Comparison of ENCODE assay signal across 12 mouse cellular contexts in genomic region chr2:71105469-71106215, GRCm38 (mm10).
"Had no signal": no experiment of that assay in that cellular context is flagged by ENCODE, and none has a peak within 500 bp of the region (broad histone marks: within the 10 kb centered on the region; RNA-seq: fewer than 3 reads in every experiment).

No protein-coding gene starts in this region.

- H3K4me1 ChIP-seq: hindbrain, embryonic 15.5 days; kidney, embryonic 15.5 days; limb, embryonic 13.5 days; liver, embryonic 15.5 days; lung, embryonic 15.5 days; midbrain, embryonic 12.5 days had no signal

- DNase-seq: kidney, adult 2 months; kidney, postnatal 14 days; left cerebral cortex, postnatal 4 days; right cerebral cortex, postnatal 14 days; thymus, adult 2 months; thymus, postnatal 25 days had no signal

- H3K27me3 ChIP-seq: hindbrain, embryonic 15.5 days; kidney, embryonic 15.5 days; limb, embryonic 13.5 days; lung, embryonic 15.5 days; midbrain, embryonic 12.5 days had no signal

- H3K27ac ChIP-seq: hindbrain, embryonic 15.5 days; kidney, embryonic 15.5 days; limb, embryonic 13.5 days; liver, embryonic 15.5 days; lung, embryonic 15.5 days; midbrain, embryonic 12.5 days had no signal

- H3K9me3 ChIP-seq: hindbrain, embryonic 15.5 days; kidney, embryonic 15.5 days; limb, embryonic 13.5 days; liver, embryonic 15.5 days; lung, embryonic 15.5 days; midbrain, embryonic 12.5 days had no signal

- H3K4me2 ChIP-seq: hindbrain, embryonic 15.5 days; kidney, embryonic 15.5 days; limb, embryonic 13.5 days; liver, embryonic 15.5 days; lung, embryonic 15.5 days; midbrain, embryonic 12.5 days had no signal

- H3K36me3 ChIP-seq: kidney, embryonic 15.5 days; limb, embryonic 13.5 days; liver, embryonic 15.5 days had no signal

- H3K4me3 ChIP-seq: hindbrain, embryonic 15.5 days; kidney, embryonic 15.5 days; limb, embryonic 13.5 days; liver, embryonic 15.5 days; lung, embryonic 15.5 days; midbrain, embryonic 12.5 days had no signal

- H3K9ac ChIP-seq: hindbrain, embryonic 15.5 days; kidney, embryonic 15.5 days; limb, embryonic 13.5 days; liver, embryonic 15.5 days; lung, embryonic 15.5 days; midbrain, embryonic 12.5 days had no signal
